Mouse (Mus musculus) liver, adult (tissue): ENCODE results near the gene Camk2g.

Source experiments
- GATA4 ChIP-seq: IDR thresholded peaks from 2 replicates; pipeline ENCODE4 v1.6.1; 2014; ENCODE audit warnings: mild to moderate bottlenecking, low read length; ENCODE audit not compliant: insufficient replicate concordance

Gene Camk2g

DNA sequence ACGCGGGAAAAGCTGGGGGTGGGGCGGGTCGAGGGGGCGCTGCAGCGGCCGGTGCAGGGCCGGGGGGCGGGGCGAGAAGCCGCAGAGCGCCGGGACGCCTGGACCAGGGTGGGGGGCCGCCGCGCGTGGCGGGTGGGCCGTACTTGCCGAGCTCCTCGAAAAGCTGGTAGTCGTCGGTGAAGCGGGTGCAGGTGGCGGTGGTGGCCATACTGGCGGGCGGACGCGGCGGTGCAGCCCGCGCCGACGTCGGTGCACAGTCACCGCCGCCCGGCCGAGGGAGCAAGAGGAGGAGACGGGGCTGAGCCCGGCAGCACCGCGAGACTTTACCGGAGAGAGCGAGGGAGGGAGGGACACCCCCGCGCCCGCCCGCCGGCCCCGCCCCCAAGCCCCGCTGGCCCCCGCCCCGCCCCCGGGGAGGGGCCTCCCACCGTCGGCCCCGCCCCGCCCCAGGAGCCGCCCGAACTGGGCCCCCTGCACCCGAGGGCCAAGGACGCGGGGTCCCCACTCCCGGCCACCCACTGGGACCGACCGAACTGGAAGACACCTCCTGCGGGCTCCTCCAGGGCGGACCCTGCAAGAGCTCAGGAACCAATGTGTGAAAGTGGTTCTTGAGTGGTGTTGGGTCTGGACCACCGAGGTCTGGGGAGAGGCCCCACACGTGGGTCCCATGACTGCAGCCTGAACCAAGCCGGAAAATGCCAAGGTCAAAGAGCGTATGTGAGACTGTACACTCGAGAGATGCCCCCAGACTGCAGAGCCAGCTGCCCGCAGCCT is at the start of gene Camk2g:
Camk2g (minus strand) TSS at position 331 of the 774 bp plus-strand sequence.
- TF ChIP-seq GATA4: no peak

DNA sequence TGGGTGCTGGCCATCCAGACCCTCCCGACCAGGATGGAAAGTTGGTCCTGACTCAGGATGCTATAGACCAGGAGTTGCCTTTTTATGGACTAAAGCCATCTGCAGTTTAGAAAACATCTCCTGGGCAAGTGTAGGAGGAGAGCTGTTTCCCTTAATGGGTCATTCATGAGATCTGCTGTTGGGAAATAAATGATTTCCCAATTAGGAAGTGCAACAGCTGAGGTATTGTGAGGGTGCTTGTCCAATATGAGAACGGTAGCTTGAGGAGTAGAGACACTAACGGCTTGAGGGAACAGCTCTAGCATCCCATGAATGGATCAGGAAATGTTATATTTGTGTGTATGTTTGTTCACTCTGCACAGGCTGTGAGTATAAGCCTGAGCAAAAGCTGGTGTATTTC is 48.7 kb upstream of the Camk2g start:
- TF ChIP-seq GATA4: no peak

DNA sequence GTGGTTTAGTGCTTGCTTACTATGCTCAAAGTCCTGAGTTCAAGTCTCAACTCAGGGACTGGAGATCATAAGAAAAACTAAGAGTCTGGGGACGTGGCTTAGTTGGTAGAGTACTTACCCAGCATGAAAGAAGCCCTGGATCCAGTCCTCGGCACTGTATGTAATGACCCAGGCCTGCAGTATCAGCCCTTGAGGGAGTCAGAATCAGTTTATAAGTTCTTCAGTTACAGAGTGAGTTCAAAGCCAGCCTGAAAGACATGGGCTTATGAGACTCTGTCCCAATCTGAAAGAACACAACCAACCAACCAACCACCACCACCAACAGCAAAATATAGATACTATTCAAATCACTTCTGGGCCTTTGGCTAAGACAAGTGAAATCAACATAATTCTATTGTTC is 47.6 kb upstream of the Camk2g start:
- TF ChIP-seq GATA4: no peak

DNA sequence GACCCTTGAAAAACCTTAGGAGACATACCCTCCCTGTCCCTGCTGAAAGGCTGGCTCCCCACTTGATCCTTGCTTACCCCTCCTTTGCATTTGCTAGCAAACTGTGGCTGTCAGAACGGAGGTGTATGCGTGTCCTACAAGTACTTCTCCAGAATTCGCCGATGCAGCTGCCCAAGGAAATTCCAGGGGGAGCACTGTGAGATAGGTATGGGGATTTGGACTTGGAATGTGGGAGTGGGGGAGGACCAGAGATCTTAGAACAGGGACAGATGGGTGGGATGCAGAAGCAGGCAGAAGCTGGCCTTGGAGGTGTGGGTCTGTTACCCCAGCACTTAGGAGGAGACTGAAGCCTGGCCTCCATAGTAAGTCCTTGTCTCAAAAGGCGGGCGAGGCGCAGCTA is 43.8 kb upstream of the Camk2g start:
- TF ChIP-seq GATA4: no peak

DNA sequence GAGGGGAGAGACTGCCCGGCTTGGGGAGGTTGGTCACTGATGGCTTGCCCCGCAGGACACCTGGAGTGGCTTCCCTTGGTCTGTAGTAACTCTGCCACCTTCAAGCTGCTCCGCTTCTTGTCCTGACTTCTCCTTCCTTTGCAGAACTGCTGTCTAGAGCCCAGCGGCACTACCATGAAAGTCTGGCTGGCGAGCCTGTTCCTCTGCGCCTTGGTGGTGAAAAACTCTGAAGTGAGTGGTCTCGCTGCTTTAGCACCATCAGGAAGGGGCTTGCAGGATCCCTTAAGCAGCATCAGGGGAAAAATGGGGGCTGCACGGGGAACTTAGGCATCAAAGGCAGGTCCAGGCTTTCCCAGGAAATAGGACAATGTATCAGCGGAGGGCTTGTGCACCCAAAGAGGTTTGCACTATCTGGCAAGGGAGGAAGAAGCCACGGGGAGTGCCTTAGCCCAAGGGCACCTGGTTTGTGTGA is 43.1 kb upstream of the Camk2g start:
- no peak for TF ChIP-seq GATA4

DNA sequence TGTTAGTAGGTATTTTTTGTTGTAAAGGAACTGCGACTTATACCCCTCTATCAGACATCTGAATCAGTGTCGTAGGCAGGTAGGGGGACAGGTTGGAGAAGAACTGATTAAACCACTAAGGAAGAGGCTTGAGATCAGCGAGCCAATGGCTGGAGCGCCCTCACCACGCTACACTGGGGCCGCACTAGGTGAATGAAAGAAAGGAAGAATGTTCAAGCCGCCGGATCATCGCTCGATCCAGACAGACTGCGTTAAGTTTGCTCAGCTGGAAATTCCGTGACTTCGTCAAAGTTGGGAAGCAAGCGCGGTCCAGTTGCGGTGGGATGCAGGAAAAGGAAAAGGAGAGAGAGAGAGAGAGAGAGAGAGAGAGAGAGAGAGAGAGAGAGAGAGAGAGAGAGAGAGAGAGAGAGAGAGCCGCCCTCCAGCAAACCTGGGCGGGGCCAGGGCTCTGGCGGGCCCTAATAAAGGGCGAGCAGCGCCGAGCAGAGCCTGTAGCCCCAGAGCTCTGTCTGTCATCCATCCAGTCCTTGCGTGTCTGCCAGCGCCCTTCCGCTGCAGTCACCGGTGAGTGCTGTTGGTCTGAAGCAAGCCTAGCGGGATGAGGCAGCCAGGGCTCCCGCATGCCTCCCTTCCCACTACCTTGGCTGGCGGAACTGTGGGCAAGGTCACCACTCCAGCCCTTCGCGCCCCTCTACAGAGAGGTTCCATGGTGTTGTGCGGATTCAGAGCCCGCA is 42.5 kb upstream of the Camk2g start, which contains the start of gene Plau:
Plau (plus strand) TSS at position 490 of the 734 bp plus-strand sequence.
- TF ChIP-seq GATA4: no peak

DNA sequence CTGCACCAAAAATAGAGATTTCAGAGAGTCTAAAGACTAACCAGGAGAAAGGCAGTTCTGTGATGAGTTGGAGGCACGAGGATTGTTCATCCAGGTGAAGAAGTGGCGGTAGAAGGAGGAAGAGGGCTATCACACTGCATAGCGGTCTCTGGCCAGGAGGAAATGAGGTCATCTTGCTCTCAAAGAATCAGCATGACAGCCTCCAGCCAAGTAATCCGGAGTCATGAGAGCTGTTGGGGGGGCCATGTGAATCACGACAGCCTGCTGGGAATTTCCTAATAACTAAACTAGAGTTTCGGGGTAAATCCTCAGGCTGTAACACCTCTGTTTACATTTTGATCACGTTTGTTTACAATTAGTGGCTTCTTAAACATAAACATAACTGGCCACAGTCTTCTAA is 40.2 kb upstream of the Camk2g start:
- TF ChIP-seq GATA4: no peak

DNA sequence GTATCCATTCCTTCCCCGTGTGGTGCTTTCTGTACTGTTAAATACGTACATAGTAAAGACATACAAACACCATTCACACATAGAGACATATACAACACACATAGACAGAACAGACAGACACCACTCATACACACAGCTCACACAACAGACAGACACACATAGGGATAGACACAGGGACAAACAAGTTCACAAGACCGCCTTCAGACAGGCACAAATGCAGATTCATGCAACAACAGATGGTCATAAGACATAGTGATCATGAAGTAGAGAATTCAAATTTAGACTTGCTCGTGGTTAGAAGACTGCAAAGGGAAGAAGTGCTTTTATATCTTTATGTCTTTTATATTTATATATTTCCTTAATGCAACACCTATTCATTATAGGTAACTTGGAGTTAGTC is 39.6 kb upstream of the Camk2g start:
- TF ChIP-seq GATA4: no peak

DNA sequence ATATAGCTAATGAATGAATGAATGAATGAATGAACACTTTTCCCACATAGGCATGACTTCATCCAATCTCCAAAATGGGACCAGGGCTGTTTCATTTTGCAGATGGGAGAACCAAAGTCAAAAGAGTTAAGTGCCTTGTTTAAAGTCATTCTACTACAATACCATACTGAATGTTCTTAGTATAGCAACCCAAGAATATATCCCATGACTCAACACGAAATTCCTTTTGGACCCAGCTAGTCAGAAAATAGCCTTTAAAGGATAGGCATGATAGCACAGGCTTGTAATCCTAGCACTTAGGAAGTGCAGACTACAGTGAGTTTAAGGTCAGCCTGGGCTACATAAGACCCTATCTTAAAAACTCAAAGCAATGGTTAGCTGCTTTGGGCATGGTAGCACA is 38.0 kb upstream of the Camk2g start:
- TF ChIP-seq GATA4: no peak

DNA sequence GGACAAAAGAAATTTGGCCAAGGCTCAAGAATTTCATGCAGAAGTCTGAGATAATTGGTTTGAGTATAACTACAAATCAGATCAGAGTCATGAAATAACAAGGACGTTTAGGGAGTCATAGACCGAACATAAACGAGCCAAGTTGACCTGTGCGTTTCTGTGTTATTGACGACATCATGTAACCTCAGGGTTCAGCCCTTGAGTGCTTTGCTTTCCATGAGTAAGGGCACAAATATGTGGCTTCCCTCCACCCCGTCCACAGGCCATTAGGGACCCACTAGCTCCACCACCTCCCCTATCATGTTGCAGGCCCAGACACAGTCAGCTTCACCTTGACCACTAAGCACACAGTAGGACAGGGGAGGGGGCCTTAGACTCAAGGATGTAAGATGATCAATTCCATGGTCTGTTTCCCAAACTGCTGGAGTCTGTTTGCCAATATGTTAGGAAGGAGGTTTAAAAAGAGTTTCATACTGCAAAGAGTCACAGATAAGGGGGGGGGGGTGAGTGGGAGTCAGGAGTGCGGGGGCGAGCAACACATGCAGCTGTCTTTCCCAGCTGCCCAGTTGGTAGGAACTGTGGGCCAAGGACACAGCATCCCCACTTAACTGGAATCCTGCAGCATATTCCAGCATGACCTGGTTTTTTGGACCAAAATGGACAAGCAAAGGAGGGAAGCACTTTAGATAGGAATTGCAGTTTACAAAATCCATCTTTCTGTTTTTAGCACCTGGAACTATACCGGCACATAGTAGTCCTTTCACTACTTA is 37.4 kb upstream of the Camk2g start:
- TF ChIP-seq GATA4: no peak

DNA sequence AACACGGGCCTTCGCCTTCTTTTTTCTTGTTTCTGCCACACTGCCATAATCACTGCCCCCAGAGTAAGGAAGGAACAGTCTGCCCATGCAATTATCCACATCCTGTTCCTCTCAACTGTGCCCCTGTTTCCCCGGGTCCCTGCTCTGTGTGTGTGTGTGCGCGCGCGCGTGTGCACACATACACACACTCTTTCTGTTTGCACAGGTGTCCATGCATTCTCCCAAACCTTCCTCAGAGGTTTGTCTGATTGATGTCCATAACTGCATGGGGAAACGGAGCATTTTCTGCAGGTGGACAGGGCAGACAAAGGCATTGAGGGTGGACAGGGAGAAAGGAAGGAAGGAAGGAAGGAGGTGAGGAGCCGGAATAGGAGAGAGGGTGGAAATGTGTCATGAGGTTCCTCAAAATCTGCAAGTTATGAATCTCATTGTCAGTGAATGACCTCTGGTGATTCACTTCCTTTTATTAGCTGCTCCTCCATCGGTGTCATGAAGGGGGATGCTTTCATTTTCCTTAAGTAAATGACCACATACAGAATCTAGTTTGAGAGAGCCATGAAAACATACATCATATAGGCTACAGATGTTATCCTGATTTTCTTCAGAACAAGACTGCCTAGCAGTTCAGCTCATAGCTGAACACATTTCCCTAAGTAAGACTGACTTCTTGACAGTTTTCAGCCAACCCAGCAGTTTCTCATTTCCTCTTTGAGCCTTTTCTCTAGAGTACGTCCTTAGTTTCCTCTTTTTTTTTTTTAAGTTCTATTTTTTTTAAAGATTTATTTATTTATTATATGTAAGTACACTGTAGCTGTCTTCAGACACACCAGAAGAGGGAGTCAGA is 35.9 kb upstream of the Camk2g start:
- TF ChIP-seq GATA4: no peak

DNA sequence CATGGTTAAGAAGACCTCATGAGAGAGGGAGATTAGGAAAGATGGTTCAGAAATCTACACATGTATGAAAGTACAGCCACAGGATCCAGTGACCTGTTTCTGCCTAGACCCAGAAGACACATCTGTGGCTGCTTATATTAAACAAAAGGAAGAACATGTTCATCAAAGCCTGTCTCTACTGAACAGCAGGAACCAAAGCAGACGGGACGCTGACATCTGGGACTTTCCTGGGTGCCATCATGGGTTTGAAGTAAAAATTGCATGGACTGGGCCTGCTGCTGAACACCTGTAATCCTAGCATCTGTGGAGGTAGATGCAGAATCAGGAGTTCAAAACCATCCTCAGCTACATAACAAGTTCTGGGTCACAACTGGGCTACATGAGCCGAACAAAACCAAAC is 34.6 kb upstream of the Camk2g start:
- no peak for TF ChIP-seq GATA4

DNA sequence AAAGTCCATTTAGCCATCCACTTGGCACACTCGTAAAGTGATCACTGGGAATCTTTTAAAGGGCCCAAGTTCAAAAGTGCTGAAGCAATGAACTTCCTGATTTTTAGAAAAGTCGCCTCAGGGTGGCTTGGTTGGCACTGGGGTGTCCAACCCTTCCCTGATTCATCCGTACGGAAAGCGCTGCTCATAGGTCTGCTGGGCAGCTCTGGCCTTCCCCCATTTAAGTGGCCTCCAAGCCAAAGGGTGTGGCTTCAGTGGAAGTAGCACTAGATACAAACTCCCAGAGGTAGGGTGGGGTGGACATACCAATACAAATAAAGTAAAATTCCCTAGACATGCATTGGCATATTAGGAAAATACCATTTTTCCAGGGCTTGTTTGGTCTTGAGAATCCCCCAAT is 33.6 kb upstream of the Camk2g start:
- no peak for TF ChIP-seq GATA4

DNA sequence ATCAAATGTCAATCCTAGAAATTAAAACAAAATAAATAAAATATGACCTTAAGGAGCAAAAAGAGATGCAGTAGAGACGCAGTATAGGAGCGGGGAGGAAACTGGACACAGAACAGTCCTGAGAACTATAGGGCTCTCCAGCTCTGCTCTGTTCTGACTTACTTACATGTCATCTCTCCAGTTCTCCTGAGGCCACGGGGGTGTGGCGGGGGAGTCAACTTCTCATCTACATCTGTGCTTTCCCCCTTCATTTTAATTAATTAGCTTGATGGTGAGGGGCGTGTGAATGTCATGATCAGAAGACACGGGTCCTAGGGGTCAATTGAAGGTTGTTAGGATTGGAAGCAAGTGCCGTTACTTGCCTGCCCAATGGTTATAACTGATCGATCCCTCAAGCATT is 33.2 kb upstream of the Camk2g start:
- TF ChIP-seq GATA4: no peak

DNA sequence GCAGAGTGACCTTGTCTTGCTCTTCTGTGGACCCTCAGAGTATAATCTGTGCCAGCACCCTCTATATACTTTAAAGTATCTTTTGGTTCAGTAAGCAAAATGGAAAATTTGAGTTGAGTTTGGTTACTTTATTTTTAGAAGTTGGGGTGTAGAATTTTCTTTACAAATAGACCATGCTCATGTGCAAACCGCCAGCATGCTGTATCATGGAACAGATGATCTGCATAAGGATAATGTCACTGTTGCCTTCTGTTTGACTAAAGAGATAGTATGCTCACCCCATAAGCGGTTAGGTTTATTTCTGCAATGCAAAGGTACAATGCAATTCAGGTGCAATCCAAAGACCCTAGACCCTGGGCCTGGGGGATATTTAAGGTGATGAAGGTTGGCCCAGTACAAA is 31.6 kb upstream of the Camk2g start:
- TF ChIP-seq GATA4: no peak
